In the genomic region with DNA sequence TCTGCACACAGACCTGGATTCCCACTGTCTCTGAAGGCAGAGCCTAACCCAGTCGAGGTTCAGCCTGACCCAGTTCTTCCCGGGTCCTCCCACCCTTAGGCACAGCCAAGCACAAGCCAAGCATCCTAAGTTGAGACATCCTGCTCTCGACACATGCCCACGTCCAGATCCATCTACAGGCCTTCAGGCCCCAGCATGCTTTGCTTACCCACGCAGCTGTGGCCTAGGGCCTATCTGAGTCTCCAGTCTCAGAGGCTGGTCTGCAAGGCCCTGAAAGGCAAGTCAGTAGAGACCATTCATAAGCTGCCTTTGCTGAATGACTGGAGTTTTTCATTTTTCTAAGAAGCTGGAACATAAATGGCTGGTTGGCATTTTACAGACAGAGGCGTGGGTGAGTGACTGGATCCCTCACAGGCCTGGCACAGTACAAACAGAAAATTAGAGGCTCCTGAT, we compare ENCODE assay signal across 26 mouse cellular contexts. TPM values are rescaled to one million over a fixed set of nuclear protein-coding genes. Genes with fewer than 3 reads are reported as not detected.
A peak's percentile ranks its signal among the peaks of the same experiment; 100 is the strongest.
DNase-seq lines count a peak whose midpoint lies in the region; ATAC-seq lines count a peak whose summit lies in the region.
"Had no signal": no experiment of that assay in that cellular context is flagged by ENCODE, and none has a peak within 500 bp of the region (broad histone marks: within the 10 kb centered on the region; RNA-seq: fewer than 3 reads in every experiment).

No protein-coding gene starts in this region.

- peak; percentile 76 for ATAC-seq in frontal cortex, adult (ENCODE audit: low TSS enrichment)
- ATAC-seq: inflammation-experienced regulatory T-cells, adult 6 months; midbrain, embryonic 13.5 days; Patski had no signal

- no peak for DNase-seq in frontal cortex, postnatal 25 days (ENCODE audit: low spot score in 2 of 2)
- DNase-seq in layer of hippocampus, adult 18-20 months (ENCODE audit: low spot score in 2 of 2): peak; percentile 30 to 75
- no peak for DNase-seq in layer of hippocampus, postnatal 36 days
- DNase-seq in right cerebral cortex, adult 18-20 months: peak; percentile 70
- no peak for DNase-seq in right cerebral cortex, postnatal 14 days
- no peak for DNase-seq in gastrocnemius, postnatal 10 days
- DNase-seq: adrenal gland, postnatal 10 days; cerebellum, adult 11 months; cerebellum, adult 9-10 months; cerebellum, postnatal 36 days; embryo, embryonic 11 days; gastrocnemius, postnatal 14 days; heart, adult 18-20 months; heart, postnatal 4 days; kidney, adult 18-20 months; kidney, postnatal 25 days; liver; lung, adult 2 months; lung, postnatal 10 days; thymus, postnatal 4 days had no signal

RNA-seq across cellular contexts. Expression of gene Klhl29, which starts 35.3 kb away (rescaled TPM):
- 10 to 100 TPM; 40.8 to 44.5 TPM for total RNA-seq in layer of hippocampus, adult 18-20 months (2021)
- 10 to 100 TPM; 39.8 to 46.7 TPM for total RNA-seq in layer of hippocampus, postnatal 36 days (2021)
- 1 to 10 TPM; 4.5 to 5.4 TPM for total RNA-seq in gastrocnemius, postnatal 10 days (2021)
- total RNA-seq: megakaryocyte-erythroid progenitor cell, adult 5-6 weeks; MEL had no signal

Comparison
In these comparisons a context has a peak if more than half of its experiments do, and no peak if none do; other contexts are left out.
1. DNase-seq: peak in layer of hippocampus, adult 18-20 months (2 of 2) and right cerebral cortex, adult 18-20 months (single experiment); none in frontal cortex, postnatal 25 days (0 of 2), layer of hippocampus, postnatal 36 days (0 of 2), right cerebral cortex, postnatal 14 days (single experiment) and gastrocnemius, postnatal 10 days (single experiment).
2. RNA of gene Klhl29, which starts 35.3 kb away (total RNA-seq): 39.8 to 46.7 TPM in layer of hippocampus, postnatal 36 days and 40.8 to 44.5 TPM in layer of hippocampus, adult 18-20 months; 4.5 to 5.4 TPM in gastrocnemius, postnatal 10 days; every median in the first group is over 4 times any median in the second.